Mouse (Mus musculus) layer of hippocampus, adult 9-10 months (tissue): ENCODE results near the gene Prelp.

Experiments used
- DNase-seq: peaks from one replicate; pipeline ENCODE4 v3.0.0; 2022; ENCODE audit warnings: low spot score

Gene Prelp

DNA sequence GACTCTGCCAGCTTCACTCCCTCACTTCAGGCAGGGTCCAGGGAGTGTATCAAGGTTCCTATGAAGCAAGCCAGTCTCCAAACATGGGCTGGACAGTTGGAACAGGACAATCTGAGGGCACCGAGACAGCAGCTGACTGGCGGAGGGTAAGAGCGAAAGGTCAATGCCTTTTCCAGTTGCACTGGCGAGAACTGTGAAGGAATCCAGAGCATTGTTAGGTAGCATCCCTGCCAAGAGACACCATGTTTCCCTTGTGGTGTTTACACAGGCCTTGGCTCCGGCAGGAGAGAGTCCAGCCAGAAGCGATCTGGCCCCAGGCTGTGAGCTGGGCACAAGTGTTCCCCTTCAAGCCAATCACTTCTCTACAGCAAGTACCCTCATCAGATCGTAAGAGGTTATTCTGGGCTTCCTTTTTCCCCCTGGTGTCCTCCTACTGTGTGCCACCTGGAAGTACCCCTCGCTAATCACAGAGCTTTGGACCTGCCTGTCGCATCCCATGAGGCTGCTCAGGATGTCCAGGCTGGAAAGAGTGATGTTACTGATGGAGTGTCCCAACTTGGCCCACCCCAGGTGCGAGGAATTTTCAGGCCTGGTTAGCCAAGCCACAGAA lies 13.2 kb upstream of the Prelp start:
- DNase-seq, result no peak

DNA sequence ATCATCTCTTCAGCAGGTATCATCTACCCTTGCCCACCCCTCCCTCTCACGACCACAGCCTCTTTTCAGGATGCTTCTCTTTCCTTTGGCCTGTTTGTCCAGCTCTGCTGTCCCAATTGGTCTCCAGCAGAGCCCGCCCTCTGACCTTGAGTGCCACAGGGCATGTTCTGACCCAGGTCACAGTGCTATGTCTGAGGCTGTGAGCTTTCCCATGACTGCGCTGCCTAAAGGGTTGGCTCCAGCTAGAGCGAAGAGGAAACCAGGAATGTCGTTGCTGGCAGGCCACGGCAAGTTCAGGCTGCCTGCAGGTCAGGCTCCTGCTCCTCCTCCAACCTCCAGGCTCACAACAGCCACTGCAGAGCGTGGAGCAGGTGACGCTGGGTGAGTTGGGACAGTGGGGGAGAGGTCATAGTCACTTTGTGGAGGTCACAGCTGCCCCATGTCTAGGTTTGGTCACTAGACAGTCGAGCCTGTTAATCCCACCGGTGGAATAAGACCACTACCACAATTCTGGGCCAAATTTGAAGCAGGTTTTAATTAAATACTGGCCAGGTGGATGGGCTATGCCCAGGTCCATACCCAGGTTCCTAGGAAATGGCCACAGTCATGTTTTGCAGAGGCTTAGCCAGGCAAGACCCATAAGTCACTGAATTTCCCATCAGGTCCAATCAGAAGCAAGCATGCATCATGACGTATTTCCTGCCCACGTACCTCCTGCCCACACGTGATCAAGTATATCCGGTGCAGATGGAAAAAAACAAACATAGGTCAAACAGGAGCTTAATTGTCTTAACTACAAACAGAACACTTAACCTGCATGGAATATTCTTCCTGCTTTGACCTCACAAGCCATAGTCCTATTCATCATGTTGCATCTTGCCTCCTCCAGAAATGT lies 12.3 kb upstream of the Prelp start:
- DNase-seq, result no peak

DNA sequence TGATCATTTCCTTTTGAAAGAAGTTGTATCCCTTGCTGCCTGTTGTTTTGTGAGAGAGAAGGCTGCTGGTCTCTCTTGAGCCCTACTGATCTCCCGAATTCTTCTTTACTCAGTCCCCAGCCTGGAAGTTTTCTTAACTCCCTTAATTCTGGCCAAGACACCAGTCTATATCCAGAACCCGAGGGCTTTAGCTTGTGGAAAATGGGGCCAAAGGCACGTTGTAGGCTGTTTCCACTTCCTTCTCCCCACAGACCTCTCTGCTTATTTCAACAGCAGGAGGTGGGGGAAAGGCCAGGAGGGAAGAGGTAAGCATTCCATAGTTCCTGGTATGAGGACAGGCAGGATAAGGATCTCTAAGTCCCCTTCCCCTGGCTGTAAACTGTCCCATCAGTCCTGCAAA lies 8.8 kb upstream of the Prelp start:
- DNase-seq, result no peak

DNA sequence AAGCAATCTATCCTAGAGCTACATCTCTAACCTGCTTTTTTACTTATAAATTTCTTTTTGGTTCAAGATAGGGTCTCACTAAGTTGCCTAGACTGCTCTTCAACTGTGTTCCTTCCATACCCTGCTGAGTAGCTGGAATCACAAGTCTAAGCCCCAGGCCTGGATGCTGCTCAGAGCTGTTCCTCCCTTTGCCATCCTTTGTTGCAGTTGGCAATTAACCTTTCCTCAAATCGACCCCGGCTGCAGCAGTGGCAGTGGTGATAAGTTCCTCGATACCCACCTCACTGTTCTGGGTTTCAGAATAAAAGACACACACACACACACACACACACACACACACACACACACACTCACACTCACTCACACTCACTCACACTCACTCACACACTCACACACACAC lies 4.0 kb upstream of the Prelp start:
- no peak for DNase-seq

DNA sequence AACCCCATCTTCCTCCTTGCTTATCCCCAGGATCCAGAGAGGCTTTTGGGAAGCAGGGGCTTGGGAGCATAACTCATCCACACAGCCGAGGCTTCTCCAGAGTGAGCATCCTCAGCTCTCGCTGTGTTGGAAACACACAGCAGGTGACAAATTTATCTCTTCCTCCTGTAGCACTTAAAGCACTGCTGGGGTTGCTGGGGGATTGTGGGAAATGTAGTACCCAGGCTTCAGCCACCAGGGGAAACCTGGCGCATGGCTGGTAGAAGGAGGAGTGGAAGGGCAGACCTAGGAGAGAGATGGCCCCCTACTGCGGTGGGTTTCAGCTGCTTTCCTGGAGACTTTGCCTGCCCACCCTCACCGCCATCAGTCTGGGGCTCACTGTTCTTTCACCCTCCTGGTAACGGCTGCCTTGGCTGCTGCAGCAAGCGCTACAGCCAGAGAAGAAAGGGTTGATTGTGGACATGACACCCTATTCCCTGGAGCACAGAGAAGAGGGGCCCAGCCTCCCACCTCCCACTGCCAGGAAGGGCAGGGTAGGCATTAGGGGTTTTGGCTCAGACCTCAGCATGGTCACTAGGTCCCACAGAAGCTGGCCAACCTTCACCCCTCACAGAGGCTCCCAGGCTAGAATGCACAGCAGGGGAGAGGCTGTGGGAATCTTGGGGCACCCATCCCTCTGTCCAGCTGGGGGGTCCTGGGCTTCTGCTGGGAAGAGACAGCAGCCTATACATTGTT lies 3.1 kb upstream of the Prelp start:
- no peak for DNase-seq

DNA sequence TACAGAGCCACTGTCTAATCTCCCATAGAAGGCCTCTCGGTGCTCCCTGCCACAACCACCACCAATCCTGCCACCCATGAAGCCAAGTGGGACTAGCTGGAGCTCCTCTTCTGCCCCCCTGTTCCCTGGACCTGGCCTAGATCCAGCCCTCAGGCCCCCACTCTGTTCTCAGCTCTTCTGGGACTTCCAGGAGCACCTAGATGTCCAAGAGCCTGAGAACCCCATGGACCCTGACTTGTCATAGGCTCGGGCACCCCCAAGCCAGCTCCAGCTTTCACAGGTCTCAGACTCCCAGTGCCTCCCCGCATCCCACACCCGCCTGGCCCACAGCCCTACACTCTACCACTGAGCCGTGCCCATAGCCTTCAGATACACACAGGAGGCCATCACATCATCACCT lies 1.9 kb upstream of the Prelp start:
- DNase-seq, result no peak

DNA sequence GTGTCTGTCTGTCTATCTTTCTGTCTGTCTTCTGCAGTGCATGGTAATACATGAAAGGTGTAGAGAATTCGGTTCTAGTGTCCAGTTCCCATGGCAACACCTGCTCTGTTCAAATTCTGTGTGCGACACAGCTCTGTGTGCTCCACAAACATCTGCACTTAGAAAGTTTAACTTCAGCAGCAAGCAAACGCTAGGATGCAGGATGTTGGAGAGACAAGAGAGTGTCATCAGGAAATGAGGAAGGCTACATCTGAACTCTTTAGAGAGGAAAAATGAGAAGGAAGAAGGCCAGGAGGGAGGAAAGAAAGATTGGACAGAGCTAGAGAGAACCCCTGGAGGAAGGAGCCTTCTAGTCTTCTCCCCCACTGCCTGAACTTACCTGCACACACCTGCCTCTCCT lies 338 bp downstream of the Prelp start:
- DNase-seq, result no peak

DNA sequence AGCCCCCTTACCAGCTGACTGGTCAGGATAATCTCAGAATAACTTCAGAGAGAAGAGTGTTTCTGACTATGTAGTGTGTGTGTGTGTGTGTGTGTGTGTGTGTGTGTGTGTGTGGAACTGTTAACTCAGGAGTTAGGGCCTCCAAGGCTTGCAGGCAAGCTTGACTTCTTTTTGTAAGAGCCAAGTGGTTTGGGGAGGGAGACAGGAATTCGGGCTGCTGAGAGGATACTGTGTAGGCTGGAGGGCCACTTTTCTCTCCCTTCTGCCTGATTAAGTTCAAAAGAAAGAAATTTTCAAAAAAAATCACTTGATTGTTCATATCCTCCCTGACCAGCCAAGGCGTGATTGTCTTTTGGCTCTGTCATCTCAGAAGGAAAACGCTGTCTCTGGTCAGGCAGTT lies 813 bp downstream of the Prelp start:
- no peak for DNase-seq

DNA sequence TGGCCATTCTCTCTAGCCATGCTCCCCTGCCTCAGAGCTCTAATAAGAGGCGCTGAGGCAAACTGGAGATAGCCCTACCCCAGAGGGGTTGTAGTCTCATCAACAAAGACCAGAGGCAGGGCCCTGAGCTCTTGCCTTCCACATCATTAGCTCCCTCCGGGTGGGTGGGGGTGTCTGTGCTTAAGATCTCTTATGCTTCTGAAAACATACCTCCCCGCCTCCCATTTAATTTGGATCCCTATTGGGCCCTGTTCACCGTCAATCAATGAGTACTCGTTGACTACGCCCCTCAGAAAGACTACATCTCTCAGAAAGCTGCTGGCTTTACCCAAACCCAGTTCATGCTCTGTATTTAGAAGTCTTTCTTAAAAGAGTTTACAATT lies 3.1 kb downstream of the Prelp start:
- DNase-seq, result no peak

DNA sequence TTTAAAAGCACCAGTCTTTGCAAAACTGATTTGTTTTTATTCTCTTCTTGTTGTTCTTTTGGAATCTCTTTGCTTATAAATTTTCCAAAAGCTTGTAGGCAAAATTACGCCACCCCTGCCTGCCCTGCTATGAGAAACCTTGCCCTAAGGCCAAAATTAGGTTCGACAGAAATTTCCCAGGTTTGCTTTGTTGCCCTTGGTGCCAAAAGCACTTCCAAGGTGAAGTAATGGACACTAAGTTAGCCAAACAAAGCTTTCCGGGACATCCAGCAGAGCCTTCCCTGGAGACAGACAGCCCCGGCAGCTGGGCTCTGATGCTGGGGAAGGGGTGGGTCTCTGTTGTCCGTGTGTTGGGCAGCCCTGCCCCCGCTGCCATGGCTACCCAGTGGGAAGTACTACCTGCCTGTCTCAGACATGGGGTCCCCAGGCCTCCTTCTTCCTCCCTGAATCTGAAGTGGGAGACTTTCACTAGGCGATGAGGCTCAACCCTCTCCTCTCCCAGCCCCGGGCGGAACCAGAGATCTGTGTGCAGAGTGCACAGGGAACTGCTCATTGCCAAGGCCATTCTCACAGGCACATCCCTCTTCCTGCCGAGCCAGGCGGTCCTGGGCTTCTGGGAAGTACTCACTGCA lies 3.6 kb downstream of the Prelp start:
- no peak for DNase-seq

DNA sequence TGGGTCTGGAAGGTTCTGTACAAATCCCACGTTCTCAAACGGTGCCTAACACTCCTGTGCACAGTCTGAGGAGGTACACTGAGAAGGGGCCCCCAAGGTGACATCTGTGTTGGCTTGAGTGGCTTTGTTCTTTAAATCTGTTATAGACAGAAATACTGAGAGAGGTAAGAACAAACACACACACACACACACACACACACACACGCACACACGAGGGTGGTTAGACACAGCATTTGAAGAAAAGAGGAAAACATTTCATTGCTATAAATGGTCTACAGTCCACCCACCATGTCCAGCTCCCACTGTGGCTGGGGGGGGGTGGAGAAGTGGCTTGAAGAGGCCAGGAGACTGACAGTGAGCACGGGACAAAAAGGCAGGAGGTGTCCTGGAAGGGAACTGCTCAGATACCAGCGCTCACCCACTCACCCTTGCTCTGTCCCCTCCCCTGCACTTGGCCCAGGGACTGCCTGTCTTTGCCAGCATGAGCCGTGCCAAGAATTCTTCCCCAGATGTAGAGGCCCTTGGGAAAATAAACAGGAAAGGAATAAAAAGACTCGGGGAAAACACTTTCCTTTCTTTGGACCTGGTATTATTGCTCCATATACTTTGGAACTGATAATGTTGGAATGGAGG lies 5.4 kb downstream of the Prelp start:
- no peak for DNase-seq

DNA sequence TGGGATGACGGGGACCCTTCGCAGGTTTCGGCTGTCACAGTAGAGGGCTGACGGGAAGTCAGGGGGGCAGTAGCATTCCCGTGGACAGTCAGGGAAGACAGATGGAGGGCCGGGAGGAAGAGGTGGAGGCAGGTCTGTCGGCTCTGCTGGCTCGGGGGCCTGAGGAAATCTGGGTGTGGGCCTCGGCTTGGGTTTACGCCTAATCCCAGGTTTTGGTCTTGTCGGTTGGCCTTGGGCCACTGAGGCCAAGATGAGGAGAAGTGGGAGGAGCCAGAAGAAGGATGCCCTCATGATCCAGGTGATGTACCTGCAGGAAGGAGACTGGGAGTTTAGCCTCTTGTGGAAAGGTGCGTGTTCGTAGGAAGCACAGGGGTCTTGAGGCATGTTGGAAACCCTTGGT lies 6.1 kb downstream of the Prelp start:
- DNase-seq, result no peak

DNA sequence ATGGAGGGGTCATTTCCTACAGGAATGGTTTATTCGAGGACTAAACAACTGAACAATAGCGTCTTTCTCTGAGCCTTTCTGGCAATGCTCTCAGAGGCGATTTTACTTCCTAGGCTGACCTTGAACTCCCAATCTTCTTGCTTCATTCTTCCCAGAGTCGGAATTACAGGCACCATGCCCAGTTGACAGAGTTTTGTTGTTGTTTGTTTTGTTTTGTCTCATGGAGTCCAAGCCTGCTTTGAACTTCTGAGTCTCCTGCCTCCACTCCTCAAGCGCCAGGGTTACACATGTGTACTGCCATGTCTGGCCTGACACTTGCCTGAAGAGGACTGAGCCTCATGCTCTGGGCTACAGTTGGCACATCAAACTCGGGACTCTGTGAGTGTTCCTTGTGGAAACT lies 8.2 kb downstream of the Prelp start:
- no peak for DNase-seq

DNA sequence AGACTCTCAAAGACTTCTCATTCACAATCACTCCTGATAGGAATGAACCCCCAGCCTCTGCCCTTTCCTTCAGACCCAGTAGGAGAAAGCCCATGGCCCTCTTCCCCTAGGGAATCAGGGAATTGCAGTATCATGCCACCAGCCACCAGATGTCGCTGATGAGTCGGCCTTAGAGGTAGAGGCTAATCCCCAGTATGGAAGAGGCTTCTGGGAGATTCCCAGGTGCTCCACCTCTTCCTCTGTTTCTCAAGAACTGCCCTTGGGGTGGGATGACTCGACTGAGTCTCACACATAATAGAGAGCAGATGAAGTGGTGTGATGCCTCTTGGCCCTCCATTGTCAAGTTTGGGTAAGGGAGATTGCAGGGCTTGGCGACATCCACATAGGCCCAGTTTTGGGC lies 9.8 kb downstream of the Prelp start:
- DNase-seq, result no peak

DNA sequence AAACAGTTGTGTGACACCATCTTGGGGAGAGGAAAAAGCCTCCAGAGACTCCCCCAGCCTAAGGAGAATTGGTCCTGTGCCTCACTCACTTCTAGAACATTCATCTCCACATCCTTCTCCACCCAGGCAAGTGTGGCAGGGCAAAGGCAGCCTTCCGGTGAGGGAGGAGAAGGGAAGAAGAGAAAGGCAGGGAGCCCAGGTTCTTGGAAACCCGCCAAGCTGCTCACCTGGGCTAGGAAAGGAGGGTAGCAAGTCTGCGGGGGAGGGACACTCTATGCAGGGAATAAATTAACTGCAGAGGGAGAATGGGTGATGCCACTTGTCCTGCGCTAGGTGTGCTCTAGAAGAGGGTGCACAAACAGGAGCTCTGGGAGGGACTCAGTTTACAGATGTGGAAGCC lies 10.2 kb downstream of the Prelp start:
- DNase-seq, result no peak

DNA sequence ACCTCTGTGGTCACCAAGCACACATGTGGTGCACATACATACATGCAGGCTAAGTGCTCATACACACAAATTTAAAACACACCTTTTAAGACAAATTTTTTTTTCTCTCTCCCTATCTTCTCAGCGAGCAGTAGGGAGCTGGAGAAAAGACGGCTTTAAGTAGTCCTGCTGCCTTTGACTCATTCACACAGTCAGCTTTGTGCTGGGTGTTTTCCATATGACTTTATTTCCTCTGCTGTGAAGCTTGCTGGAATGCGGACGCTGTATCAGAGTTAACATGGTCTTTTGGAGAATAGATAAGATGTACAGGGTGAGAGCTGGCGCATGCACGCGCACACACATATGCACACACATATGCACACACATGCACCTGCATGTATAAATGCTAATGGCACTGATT lies 11.1 kb downstream of the Prelp start:
- DNase-seq, result no peak

DNA sequence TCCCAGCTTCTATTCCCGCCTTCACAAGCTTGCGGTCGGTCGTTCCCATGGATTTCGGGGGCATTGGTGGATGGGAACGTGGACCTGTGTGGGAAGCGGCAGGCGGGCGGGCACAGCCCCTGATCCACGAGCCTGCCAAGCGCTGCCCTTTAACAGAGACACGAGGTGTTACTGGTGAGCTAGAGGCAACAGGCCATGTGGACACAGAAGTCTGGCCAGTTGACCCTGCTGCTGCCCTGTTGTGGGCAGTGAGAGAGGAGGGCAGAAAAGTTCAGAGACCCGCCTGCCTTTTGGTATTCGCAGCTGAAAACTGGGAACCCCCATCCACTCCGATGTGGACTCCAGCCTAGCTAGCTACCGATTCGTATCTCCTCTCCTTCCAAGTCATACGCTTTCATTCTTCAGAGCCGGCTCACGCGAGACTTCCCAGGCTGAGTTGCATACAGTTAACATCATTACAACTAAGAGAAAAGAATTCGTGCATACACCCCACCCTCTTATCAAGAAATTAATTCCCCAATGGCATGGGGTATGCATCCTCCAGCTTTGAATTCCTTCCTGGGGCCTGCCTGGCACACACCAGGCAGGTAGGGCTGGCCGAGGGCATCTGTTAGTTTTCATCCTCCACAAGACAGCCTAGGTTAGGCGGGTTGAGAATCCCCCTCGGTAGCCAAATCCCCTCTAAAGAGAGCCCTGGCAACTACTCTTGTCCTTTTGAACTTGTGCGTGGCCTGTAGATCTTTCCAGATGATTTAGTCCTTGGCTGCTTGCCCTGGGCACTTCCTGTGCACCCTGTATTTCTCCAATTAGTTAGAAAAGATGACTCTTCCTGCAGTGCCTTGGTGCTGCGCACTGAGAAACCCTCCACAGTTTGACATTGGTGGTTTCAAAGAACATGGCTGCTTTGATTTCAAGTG lies 12.3 kb downstream of the Prelp start:
- no peak for DNase-seq

DNA sequence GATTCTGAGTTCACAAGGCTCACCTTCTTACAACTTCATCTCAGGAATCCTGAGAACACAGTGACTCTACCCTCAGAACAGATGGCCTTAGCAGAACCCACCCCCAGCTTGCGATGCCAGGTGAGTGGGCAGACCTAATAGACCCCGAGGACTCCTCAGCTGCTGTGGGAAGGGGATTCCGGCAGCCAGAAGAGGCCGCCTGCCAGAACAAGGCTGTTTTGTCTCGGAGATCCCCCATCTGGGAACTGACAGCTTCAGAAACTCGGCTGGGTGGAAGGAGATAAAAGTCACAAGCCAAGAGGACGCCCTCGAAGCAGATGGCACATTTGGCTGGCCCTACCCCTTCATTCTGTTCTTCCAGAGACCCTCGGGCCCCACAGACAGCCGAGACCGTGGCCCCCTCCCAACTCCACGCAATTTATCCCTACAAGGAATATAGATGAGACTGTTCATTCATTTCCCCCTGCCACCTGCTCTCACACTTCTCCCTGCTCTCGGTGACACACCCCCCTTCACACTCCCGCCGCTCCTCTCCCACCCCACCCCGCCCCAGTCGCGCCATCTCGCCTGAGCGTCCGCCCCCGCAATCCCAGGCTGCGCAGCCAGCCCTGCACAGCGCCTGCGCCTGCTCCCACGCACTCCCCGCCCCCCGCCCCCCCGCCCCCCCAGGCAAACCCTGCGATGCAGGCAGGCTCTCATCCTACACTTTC lies 13.1 kb downstream of the Prelp start, which contains the start of gene Optc:
Gene Optc (minus strand): TSS at position 51 of the 710 bp plus-strand sequence.
- peak; percentile 60 for DNase-seq

DNA sequence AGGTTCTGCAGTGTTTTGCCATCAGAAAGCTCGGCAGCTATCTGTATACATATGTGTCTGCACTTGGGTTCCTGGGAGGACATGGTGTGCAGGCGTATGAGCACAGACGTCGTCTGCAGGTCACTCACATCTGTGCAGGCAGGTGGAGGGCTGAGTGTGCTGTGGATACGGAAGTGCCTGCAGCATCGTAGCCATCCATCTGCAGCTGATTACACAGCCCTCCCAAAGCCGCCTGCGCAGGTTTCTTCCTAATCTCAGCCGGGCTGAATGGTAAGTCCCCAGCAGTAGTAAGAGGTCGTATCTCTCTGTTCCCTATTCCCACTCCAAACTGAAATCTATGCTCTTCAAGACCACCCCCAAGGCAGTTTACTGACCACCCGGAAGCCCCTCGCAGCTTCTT lies 14.8 kb downstream of the Prelp start:
- no peak for DNase-seq

DNA sequence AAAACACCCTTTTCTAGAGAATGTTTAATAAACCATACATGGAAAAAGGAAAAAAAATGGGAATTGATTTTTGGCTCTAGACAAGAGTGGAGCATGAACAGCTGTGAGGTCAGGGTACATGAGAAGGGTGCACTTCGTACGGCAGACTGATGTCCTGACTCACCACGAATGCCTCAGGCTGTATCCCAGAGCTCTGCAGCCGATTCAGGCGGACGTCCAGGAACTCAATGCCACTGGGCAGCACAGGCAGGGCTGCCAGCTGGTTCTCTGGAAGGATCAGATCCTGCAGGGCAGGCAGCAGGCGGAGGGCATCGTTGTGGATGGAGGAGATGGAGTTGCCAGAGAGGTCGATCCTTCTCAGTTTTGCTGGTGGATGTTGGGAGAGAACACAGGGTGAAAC lies 20.4 kb downstream of the Prelp start:
- no peak for DNase-seq
